Mouse (Mus musculus): Measurements from ENCODE around the gene Arhgef25.

DNA sequence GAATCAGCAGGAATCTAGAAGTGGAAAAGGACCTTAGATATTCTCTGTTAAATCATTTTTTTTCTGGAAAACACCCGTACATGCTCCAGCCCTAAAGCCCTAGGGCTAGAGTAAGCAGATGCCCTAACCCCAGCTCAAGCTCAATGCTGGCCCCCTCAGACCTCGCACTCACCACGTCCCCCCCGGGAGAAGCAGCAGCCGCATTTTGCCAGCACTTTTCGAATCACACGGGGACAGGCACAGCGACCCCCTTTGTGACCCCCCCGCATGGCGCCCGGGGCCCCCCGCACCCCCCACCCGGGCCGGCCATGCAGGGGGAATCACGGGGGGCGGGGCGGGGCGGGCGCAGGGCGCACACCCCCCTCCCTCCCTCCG is 1.8 kb downstream of the Arhgef25 start:
- no peak for TF ChIP-seq CTCF (IDR thresholded peaks at IDR 0.05; ENCODE audit: insufficient read depth, low read length)
- no peak for TF ChIP-seq POLR2A (IDR thresholded peaks at IDR 0.05; ENCODE audit: borderline replicate concordance, extremely low read depth, low read depth, low read length)
